Mouse (Mus musculus): Measurements from ENCODE around the gene Ddit4.
A peak's percentile ranks its signal among the peaks of the same experiment; 100 is the strongest.
"Not testable (repeated sequence)": the region's sequence is repeated elsewhere in the genome, so short reads cannot be mapped to it uniquely, and the experiment has no call there.

Ddit4 gene

DNA sequence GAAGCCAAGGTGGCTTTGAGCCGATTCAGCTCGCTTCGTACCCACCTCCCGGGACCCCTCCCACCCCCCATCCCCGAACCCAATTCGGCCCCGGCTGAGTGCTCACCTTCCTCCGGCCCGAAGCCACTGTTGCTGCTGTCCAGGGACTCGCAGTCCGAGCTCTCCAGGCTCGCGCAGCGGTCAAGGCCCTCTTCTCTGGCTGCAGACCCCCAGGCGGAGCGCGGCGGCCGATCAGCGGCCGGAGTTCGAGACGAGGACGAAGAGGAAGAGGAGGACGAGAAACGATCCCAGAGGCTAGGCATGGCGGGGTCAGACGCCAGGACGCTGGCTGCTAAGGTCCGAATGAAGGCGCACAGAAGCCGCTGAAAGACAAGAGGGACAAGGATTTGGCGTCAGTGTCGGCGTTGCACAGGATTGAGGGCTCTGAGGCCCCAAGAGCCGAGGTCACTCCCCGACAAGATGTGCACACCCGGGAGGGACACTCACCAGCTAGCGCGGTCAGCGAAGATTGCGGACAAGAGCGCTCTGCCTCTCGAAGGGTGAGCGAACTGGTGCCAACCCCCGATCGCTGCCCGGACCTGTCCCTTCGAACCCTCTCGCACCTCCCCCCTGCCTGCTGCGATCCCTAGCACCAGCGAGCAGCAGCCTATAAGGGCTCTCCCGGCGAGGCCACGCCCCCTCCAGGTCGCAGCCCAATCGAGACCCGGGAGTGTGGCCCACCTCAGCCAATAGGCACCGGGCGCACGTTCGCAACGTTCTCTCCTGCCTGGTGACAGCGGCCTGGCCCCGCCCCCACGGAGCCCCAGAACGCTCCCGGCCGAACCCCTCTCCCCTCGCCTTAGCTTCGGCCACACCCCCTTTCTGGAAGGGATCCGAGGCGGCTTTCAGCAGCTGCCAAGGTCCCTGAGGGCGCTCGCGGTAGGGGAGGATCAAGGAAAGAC, at the start of gene Ddit4:
Gene Ddit4, minus strand, starts transcription at position 624 of the 941 bp plus-strand sequence.
- peak; percentile 99 for DNase-seq (ENCODE audit: low read depth, low spot score)

DNA sequence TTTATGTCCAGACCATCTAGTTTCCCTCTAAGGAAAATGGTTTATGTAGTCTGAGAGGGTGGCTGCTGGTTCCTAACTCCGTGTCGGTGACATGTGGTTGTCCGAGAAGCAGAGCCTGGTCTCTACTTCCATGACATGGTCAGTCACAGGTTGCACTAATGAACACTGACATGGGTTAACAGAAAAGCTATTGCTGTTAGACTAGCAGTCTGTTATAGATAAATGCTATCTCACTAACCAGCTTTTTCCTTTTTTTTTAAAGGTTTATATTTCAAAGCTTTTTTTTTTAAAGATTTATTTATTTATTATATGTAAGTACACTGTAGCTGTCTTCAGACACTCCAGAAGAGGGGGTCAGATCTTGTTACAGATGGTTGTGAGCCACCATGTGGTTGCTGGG, 47.4 kb upstream of the Ddit4 start:
- DNase-seq (ENCODE audit: low read depth, low spot score) = no peak

DNA sequence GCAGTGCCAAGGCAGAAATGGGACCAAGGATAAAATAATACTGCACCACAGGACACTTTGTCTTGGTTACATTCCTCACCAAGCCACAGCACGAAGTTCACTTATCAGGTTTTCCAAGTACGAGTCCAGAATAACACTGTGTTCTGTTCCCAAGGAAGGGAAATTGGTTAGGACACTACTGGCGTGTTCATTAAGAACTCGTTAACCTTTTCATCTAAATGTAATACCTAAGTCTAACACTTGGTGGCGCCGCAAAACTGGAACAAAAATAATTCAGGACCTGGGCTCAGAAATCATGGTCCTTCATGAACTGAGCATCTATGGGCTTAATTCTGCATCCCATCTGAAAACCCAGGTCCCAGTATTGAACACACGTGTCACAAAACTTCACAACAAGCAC, 46.0 kb upstream of the Ddit4 start:
- peak; percentile 84 for DNase-seq (ENCODE audit: low read depth, low spot score)

DNA sequence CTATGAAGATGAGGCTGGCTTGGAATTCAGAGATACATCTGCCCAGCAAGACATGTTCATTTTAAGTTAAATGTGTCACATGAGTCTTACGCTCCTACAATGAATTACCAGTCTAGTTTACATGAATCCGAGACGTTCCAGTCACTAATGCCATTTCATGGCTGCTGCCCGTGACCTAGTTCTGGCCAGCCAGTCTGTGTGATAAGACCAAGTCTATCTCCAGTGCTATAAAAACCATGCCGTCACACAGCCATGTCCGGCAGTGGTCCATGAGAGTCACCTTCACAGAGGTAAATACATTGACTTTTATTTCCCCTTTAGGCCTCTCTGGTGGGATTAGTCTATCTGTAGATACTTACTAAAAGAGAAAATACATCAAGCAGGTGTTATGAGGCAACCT, 44.3 kb upstream of the Ddit4 start:
- DNase-seq (ENCODE audit: low read depth, low spot score) = no peak

DNA sequence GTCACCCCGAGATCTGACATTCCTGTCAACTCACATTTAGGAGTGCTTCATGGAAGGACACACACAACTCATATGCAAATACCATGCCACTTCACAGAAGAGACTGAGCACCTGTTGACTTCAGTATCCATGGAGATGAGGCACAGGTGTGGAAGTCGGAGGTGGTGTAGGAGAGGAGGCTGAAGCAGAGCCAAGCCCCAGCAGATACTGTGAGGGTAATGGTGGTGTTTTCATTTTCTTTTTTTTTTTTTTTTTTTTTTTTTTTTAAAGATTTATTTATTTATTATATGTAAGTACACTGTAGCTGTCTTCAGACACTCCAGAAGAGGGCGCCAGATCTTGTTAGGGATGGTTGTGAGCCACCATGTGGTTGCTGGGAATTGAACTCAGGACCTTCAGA, 42.2 kb upstream of the Ddit4 start:
- DNase-seq (ENCODE audit: low read depth, low spot score) = not testable (repeated sequence)

DNA sequence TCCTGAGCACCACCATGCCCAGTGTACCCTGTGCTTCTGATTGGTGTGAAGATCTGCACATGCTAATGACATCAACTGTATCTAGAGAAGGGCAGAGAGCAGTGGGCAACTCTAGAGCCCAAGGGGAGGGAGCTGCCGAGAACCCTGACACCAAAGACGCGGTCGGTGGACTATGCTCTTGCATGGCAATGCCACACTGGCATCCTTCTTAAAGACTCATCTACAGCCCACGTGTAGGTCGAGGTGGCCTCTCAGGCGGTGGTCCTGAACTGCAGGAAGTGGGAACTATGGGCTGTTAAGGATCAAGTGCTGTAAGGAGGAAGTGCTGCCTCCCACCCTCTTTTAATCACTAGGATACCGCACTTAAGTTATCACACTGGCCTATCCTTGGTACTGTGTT, 40.4 kb upstream of the Ddit4 start:
- DNase-seq (ENCODE audit: low read depth, low spot score) = no peak

DNA sequence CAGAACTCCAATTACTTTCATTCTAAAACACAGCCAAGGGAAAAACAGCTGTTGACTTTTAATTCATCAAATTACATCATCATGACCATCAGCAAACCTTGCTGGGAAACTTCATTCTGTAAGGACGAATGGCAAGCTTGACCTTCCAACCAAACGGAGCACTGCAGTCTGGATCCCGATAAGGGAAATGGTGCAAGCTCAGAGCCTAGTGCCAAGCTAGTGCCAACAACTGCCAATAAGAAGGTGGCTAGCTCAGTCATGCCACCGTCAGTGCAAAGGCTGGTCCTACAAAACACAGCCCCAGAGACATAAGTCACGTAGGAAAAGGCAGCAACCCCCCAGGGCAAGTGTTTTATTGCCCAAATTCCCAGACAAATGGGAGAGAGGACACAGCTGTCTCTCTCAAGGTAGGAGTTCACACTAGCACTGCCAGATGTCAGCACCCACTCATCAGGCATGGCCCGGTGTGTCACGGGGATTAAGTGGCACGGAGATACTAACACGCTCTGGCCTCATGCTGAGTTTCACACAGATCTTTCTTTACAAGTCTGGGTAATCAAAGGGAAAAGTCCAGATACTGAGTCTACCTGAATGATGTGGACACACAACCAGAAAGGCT, 39.7 kb upstream of the Ddit4 start:
- no peak for DNase-seq (ENCODE audit: low read depth, low spot score)

DNA sequence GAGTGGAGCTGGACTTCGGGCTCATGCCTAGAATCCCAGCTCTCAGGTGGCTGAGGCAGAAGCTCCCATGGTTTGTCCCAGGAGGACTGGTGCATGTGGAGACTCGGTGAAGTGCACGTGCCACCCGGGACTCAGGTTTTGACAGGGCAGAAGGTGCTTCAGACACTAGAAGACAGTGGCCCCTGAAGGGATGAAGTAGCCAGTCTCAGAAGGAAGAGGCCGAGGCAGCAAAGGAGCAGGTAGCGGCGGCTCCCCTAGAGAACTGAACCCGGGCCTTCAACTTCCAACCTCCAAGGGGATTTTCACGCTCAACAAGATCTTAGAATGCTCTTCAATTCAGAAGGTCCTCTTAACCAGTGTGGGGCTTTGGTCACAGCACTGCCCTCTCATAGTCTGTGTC, 38.8 kb upstream of the Ddit4 start:
- no peak for DNase-seq (ENCODE audit: low read depth, low spot score)

DNA sequence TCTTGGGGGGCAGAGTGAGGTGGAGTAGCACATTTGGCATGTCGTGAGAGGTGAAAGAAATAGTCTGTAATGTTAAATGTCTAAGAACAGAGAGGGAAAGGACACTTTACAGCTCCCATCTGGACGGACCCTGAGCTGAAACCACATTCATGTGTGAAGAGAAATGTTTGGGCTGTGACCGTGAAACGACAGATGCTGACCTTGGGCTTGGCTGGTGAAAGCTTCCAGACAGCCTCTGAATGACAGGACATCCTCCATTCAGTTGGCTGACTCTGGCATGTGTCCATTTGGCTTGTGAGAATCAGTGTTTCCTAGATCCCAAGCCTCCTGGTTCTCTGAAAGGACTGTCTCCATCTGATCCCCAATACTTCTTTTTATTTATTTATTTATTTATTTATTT, 36.4 kb upstream of the Ddit4 start:
- DNase-seq (ENCODE audit: low read depth, low spot score) = no peak

DNA sequence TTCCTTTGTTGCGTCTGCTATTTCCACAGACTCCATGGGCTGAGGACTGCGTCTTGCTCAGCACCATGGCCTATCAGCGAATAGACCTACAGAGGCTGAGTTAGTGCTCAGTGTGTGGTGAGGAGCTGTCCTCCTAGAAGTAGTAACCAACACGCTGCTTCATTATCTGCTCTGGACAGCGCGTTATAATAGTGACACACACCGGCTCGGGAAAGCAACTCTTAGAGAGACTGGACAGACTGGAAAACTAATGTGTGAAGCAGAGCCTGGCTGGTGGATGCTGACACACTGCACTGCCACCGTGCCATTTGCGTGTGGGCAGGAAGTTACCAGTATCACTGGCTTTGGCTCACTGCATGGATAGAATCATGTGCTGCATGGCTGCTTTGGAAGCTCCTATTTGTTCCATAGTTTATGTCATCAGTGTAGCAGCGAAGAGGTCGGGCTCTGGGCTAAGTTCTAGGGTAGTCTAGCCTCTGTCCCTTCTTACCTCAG, 30.8 kb upstream of the Ddit4 start:
- DNase-seq (ENCODE audit: low read depth, low spot score) = no peak

DNA sequence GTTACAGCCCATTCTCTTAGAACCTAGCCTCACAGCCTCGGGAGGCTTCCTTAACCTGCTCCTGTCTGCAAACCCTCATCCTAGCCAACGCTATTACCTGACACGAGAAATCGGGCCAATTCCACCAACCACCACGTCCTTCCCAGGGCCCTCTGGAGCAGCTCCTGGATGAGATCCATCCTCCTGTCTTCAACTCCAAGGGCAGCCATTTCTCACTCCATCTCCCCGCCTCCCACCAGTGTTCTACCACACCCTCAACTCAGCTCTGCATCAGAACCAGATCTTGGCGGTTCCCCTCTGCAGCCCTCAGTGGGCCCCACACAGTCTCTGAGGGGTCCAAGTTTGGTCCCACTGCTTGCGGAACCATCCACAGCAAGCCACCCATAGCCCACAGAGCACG, 30.2 kb upstream of the Ddit4 start:
- no peak for DNase-seq (ENCODE audit: low read depth, low spot score)

DNA sequence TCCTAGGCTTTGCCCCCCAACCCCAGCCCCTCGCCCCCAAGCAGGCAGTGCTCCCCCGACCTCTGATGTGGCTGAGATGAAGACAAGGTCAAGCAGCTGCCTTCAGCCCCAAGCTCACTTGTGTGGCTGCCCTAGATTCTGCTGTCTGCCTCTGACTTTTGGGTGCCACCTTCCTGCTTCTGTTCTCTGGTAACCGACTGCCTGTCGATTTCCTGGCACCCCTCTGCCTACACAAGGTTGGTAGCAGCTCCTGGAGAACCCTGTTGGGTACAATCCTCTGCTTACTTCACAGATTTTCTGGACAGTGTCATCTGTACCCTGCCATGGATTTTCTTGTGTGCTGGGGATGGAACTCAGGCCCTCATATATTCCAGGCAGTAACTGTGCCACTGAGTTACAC, 29.7 kb upstream of the Ddit4 start:
- no peak for DNase-seq (ENCODE audit: low read depth, low spot score)

DNA sequence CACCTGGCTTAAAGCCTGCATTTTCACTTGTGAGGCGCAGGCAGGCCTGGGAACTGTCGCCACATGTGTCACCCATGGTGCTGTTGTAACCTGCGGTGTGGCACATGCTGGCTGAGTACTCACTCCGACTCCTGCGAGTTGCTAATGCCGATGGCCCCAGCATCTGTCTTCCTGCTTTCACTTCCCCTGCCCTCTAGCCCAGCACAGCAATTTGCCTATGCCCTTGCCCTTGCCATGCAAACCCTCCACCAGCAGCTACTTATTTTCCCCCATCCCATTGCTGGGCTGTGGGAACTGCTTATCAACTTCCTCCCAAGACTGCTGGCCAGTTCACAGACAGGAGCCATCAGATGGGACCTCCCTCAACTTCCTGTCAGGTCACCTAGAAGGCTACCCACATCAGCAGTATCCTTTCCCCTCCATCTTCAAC, 29.2 kb upstream of the Ddit4 start:
- no peak for DNase-seq (ENCODE audit: low read depth, low spot score)

DNA sequence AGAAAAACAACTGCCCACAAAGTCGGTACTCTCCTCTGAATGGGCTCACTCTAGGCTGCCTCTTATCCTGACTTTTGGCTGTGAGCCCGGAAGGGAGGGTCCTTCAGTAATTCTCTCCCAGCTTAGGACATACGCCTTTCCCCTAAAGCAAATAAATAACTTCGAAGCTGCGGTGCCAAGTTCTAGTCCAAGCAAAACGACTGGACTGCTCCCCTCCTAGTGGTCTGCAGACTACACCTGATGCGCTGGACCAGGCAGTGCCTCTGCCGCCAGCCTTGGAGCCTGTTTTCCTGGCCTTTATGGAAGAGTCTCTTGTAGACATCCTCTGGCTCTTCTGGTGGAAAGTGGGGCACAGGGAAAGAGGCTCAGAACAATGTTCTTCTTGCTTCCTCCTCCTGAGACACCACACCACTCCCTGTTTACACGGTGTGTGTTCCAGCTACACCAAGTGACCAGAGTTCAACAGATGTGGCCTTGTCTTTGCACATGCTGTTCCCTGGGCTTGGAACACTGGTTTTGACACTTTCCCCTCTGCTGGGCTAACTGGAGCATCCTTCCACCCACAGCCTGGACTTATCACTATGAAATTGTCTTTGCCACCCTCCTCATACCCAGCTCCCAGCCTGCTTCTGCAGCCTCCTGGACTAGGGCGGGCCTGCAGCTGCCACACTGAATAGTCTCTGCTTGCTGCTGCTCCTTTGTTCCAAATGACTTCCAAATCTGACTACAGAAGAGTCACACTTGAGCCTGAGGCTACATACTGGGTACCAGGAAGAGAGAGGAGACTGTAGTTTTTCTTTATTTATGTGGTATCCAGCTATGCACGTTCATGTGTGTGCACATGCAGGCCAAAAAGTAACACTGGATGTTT, 27.5 kb upstream of the Ddit4 start:
- DNase-seq (ENCODE audit: low read depth, low spot score) = peak; percentile 78

DNA sequence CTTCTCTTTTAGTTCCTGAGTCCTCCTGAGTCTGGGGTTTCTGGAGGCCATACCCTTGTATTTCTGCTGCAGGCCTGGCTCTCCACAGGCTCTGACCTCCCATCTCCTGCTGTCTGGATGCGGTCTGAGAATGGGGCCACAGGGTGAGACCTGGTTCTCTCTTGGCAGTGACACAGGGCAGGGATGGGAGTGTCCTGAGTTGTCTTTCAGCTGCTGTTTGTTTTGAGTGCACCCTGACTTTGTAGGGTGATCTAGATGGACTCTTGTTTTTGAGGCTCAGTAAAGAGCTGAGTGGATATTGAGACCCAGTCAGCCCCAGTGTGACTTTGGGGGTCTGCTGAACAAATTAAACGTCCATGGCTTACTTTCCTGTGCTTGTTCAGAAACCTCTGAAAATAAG, 26.8 kb upstream of the Ddit4 start:
- peak; percentile 19 for DNase-seq (ENCODE audit: low read depth, low spot score)

DNA sequence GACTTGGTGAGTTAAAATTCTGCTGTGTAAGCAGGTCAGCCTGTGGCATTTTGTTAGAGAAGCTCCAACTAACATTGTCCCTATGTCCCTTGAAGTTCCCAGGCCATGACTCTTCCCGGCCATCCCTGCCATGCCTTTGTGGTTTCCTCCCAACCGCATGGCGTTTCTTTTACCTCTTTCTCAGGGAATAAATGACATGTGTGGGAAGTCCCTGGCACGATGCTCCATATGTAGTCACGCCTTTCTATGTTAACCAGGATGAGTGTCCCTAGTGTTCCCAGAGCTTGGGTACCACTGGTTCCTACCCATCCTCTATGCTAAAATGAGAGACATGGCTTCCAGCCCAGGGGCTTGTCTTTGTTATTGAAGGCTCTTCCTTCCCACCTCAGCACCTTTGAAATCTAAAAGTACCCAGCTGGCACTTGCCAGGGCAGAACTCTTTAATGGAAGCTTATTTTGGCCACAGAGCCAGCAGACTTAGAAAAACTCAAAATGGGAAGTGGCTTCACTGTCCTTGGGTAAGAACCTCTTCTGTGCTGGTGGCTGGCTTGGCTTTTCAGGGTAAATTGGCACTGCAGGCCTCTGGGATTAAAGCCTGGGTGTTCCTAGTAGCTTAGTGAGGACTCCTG, 26.2 kb upstream of the Ddit4 start:
- peak; percentile 51 for DNase-seq (ENCODE audit: low read depth, low spot score)

DNA sequence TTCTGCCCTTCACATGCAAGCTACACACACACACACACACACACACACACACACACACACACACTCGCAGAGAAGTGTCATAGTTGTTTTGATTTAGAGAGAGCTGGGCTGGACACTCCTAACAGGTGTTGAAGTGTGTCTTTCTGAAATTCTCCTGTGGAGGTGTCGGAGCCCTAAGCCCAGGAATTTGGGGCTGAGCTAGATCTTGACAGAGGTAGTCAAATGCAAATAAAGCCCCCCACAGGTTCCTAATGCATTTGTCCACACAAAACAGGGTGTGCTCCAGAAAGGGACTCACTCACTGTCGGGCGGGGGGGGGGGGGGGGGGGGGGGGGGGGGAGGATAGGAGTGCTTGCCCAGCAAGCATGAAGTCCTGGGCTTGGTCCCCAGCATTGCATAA, 25.5 kb upstream of the Ddit4 start:
- DNase-seq (ENCODE audit: low read depth, low spot score) = no peak

DNA sequence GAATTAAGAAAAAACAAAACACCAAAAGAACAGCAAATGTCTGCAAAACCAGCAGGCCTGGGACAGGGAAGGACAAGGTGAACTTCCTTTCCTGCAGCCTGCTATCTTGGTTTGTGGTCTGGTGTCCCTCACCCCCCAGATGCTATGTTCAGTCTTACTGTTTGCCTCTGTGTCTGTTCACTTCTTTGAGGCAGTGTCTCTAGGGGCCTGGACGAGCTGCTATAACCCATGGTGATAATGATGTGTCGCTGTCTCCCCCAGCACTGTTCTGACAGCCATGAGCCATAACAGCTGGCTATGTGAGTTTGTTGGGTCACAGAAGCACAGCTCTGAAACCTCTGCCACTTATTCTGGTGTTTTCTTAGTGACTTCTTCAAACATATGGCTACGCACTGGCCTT, 23.2 kb upstream of the Ddit4 start:
- DNase-seq (ENCODE audit: low read depth, low spot score) = no peak

DNA sequence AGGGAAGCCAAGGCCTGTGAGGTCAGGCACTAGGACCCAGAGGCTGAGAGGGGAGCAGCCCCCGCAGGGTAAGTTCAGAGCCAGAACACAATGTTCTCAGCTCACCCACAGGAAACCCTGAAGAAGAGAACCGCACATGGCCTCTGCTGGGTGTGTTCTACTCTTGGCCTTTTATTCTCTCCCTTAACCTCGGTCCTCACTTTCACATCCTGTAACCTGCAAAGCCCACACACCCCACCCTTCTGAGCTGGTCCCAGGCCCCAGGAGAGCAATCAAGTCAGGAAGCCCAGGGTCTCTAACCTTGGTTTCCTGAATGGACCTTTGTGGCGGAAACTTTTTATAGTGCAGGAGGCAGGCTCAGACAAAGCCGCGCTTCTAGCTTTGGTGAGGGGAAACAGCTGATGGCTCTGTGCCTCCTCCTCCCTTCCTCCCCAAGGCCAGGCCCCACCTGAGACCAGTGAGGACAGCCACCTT, 22.6 kb upstream of the Ddit4 start:
- no peak for DNase-seq (ENCODE audit: low read depth, low spot score)

DNA sequence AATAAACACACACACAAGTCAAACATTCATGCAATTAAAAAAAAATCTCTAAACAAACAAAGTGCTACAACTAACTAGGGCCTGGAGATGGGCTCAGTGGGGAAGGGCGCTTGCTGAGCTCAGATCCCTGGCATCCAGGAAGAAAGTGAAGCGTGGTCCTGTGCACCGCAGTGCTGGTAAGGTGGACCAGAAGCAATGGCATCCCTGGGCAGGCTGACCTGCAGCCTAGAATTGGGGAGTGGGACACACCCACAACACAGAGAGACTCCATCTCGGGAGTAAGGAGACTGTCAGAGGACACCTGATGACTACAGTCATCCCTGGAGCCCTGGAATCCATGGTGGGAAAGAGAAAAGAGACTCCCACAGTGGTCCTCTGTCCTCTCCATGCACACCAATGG, 21.8 kb upstream of the Ddit4 start:
- DNase-seq (ENCODE audit: low read depth, low spot score) = no peak

DNA sequence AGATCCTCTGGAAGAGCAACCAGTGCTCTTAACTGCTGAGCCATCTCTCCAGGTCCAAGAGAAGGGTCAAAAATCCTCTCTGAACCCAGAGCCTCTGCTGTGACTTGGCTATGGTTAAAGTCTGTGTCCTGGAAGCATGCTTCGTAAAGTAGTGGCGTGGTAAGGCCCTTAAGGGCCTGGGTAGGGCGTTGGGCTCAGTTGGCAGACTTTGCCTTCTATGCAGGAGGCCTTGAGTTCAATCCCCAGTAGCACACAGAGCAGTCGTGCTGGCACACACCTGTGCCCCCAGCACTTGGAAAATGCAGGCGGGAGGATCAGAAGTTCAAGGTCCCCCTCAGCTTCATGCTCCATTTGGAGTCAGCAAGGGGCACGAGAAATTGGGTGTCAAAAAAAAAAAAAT, 21.4 kb upstream of the Ddit4 start:
- no peak for DNase-seq (ENCODE audit: low read depth, low spot score)
